Mouse (Mus musculus) CH12.LX (cell line): Measurements from ENCODE around the gene Ppp1r11.

Experiments
- EP300 ChIP-seq: IDR thresholded peaks from 2 replicates; pipeline ENCODE4 v1.6.1; 2011; ENCODE audit warnings: low read length, improper control_type of control experiment
- JUND ChIP-seq: conservative IDR thresholded peaks from 2 replicates; pipeline ENCODE4 v1.6.1; 2011; ENCODE audit warnings: low read depth, low read length, improper control_type of control experiment
- KAT2A ChIP-seq: IDR thresholded peaks from 2 replicates; pipeline ENCODE4 v1.6.1; 2012; ENCODE audit warnings: low read length, improper control_type of control experiment, inconsistent platforms; ENCODE audit not compliant: insufficient replicate concordance

GRCm38 (mm10) chr17:36950981-36951947 is at the start of gene Ppp1r11:
- TF ChIP-seq JUND (no peak; the same call in 1 of the 2 replicates), EP300 (peak; percentile 42; the same call in 1 of the 2 replicates), KAT2A (peak; percentile 81; the same call in 1 of the 2 replicates)
